Mouse (Mus musculus): ENCODE measurements around the gene Hddc3. TPM values are rescaled to one million over a fixed set of nuclear protein-coding genes. Genes with fewer than 3 reads are reported as not detected.
A peak's percentile ranks its signal among the peaks of the same experiment; 100 is the strongest.

Hddc3 gene
- polyA plus RNA-seq, 1 experiment, result 24.9 TPM

DNA sequence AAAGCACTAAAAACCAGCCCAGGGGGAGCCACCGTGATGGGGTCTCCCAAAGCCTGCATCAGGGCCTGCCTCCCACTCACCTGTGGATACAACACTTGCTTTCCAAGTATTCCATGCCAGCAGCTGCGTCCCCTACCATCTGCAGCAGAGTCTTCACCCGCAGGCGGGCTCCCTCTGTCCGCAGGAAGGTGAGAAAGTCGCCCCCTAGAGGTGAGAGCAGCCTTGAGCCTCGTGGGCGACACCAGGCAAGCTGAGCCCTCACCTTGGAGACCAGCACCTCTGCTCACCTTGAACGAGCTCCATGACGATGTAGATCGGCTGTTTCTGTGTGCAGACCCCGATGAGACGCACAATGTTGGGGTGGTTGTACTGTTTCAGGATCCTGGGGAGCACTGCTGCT lies 36.6 kb downstream of the Hddc3 start:
- peak; percentile 55 for DNase-seq
- WGBS, result 79% methylated on average over 13 of the region's 13 CpGs

DNA sequence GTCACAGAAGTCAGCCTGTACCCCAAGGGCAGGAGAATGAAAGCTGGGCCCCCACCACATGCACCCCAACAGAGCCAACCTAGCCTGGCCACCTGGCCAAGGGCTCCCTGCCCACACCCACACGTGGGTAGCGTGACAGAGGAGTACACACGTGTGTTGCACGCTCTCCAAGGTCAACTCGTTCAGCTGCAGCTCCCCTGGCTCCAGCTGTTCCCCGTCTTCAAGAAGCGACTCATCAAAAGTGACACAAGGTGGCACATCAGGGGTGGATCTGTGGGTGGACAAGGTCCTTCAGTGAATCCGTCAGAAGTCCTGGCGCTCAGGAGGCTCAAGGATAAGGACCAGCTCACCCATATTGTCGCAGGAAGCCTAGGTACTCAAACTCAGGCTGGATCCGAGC lies 40.0 kb downstream of the Hddc3 start:
- 94% methylated on average over 11 of the region's 11 CpGs for WGBS
- peaks cover 8% of the 10 kb centered on the region for H3K4me1 ChIP-seq (replicated peaks; ENCODE audit: control insufficient read depth, insufficient read depth, low read length)
- H3K27me3 ChIP-seq (ENCODE audit: control insufficient read depth, insufficient read depth, low read length), result no peaks in the 10 kb centered on the region; the same call in 1 of the 2 replicates
- H3K4me3 ChIP-seq (ENCODE audit: control insufficient read depth, insufficient read depth, low read length), result no peak overlapping the region
- DNase-seq, result no peak
- TF ChIP-seq CTCF (IDR thresholded peaks at IDR 0.05; ENCODE audit: borderline replicate concordance, control insufficient read depth, extremely low read depth, insufficient read depth, low read length, poor library complexity), result no peak
- TF ChIP-seq POLR2A (IDR thresholded peaks at IDR 0.05; ENCODE audit: control insufficient read depth, extremely low read depth, insufficient read depth, low read length, poor library complexity), result no peak
- H3K27ac ChIP-seq (ENCODE audit: control insufficient read depth, insufficient read depth, low read length), result no peak overlapping the region
- no peaks in the 10 kb centered on the region for H3K36me3 ChIP-seq (ENCODE audit: control insufficient read depth, insufficient read depth, low read length)

More for the DNA sequence above, 36.6 kb downstream of the Hddc3 start:
- peaks cover 19% of the 10 kb centered on the region for H3K4me1 ChIP-seq (replicated peaks; ENCODE audit: control insufficient read depth, insufficient read depth, low read length)
- H3K27me3 ChIP-seq (ENCODE audit: control insufficient read depth, insufficient read depth, low read length), result no peaks in the 10 kb centered on the region
- no peak overlapping the region for H3K27ac ChIP-seq (ENCODE audit: control insufficient read depth, insufficient read depth, low read length)
- no peak overlapping the region for H3K4me3 ChIP-seq (ENCODE audit: control insufficient read depth, insufficient read depth, low read length)
- TF ChIP-seq CTCF (IDR thresholded peaks at IDR 0.05; ENCODE audit: borderline replicate concordance, control insufficient read depth, extremely low read depth, insufficient read depth, low read length, poor library complexity), result peak; percentile 78; the same call in 1 of the 2 replicates
- TF ChIP-seq POLR2A (IDR thresholded peaks at IDR 0.05; ENCODE audit: control insufficient read depth, extremely low read depth, insufficient read depth, low read length, poor library complexity), result no peak
- H3K36me3 ChIP-seq (ENCODE audit: control insufficient read depth, insufficient read depth, low read length), result no peaks in the 10 kb centered on the region

DNA sequence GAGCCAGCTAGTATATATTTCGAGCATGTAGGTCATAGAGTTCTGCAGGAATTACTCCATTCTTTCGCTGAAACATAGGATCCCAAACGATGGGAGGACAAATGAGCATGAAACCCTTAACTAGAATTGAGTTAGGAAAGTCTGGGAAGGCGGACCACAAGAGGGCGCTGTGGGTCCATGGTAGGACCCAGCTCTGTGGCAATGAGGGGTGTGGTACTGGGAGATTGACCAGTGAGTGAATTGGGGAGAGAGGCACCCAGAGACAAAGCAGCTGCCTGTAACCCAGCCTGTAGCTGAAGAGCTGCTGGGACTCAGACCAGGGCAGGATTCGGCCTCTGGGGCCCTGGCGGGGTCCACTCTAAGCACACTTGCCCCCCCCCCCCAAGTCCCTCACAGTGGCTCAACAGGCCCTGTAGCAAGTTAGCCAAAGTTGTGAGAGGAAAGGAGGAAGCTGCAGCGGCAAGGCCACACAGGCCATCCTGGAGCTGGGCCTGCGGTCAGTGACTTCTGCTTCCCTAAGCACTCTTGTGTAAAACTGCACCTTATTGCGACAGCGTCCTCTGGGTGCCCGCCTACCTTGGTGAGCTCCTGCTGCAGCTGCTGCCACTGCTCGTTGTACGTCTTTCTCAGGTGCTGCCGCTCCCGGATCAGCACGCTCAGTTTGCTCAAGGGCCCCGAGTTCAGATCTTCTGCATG lies 43.5 kb downstream of the Hddc3 start:
- 3% methylated on average over 18 of the region's 18 CpGs for WGBS

DNA sequence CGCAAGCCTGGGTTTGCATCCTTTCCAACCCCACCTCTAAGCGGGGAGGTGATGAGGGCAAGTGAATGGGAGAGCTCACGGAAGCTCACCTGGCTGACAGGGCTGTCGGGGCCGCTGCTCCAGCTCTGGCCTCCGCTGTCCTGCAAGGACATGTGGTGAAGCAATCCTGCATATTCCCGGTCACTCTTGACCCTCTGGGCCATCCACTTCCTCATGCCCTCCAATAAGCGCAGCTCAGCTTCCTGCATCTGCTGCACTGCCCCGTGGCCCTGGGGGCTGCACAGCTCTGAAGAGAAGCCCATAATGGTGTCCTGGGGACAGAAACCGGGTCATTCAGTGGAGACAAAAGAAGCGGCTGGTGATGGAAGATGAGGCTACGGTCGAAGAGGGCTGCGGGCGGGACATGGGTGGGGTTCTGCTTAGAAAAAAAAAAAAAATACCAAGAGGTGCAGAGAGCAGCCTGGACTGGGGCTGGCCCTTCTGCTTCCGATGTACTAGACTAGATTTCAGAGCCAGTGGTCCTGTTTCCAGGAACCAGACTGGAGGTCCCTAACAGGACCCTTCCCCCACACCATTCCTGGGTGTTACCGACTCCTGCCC lies 44.2 kb downstream of the Hddc3 start:
- H3K36me3 ChIP-seq (ENCODE audit: control insufficient read depth, insufficient read depth, low read length), result peaks cover 16% of the 10 kb centered on the region
- TF ChIP-seq POLR2A (IDR thresholded peaks at IDR 0.05; ENCODE audit: control insufficient read depth, extremely low read depth, insufficient read depth, low read length, poor library complexity) (no peak), CTCF (IDR thresholded peaks at IDR 0.05; ENCODE audit: borderline replicate concordance, control insufficient read depth, extremely low read depth, insufficient read depth, low read length, poor library complexity) (no peak)
- DNase-seq, result no peak
- no peaks in the 10 kb centered on the region; the same call in 1 of the 2 replicates for H3K27me3 ChIP-seq (ENCODE audit: control insufficient read depth, insufficient read depth, low read length)
- no peak overlapping the region for H3K27ac ChIP-seq (ENCODE audit: control insufficient read depth, insufficient read depth, low read length)
- peak overlapping the region; percentile 21 for H3K4me3 ChIP-seq (ENCODE audit: control insufficient read depth, insufficient read depth, low read length)
- WGBS, result 14% methylated on average over 17 of the region's 17 CpGs
- H3K4me1 ChIP-seq (replicated peaks; ENCODE audit: control insufficient read depth, insufficient read depth, low read length), result peaks cover 10% of the 10 kb centered on the region

More for the DNA sequence above, 43.5 kb downstream of the Hddc3 start:
- Histone ChIP-seq H3K36me3 (ENCODE audit: control insufficient read depth, insufficient read depth, low read length) (peaks cover 9% of the 10 kb centered on the region; the same call in 1 of the 2 replicates), H3K27ac (ENCODE audit: control insufficient read depth, insufficient read depth, low read length) (no peak overlapping the region), H3K4me1 (replicated peaks; ENCODE audit: control insufficient read depth, insufficient read depth, low read length) (peaks cover 10% of the 10 kb centered on the region), H3K27me3 (ENCODE audit: control insufficient read depth, insufficient read depth, low read length) (no peaks in the 10 kb centered on the region; the same call in 1 of the 2 replicates), H3K4me3 (ENCODE audit: control insufficient read depth, insufficient read depth, low read length) (peak overlapping the region; percentile 21)
- TF ChIP-seq POLR2A (IDR thresholded peaks at IDR 0.05; ENCODE audit: control insufficient read depth, extremely low read depth, insufficient read depth, low read length, poor library complexity), result no peak
- TF ChIP-seq CTCF (IDR thresholded peaks at IDR 0.05; ENCODE audit: borderline replicate concordance, control insufficient read depth, extremely low read depth, insufficient read depth, low read length, poor library complexity), result peak; percentile 76; the same call in 1 of the 2 replicates
- peak; percentile 87 for DNase-seq

DNA sequence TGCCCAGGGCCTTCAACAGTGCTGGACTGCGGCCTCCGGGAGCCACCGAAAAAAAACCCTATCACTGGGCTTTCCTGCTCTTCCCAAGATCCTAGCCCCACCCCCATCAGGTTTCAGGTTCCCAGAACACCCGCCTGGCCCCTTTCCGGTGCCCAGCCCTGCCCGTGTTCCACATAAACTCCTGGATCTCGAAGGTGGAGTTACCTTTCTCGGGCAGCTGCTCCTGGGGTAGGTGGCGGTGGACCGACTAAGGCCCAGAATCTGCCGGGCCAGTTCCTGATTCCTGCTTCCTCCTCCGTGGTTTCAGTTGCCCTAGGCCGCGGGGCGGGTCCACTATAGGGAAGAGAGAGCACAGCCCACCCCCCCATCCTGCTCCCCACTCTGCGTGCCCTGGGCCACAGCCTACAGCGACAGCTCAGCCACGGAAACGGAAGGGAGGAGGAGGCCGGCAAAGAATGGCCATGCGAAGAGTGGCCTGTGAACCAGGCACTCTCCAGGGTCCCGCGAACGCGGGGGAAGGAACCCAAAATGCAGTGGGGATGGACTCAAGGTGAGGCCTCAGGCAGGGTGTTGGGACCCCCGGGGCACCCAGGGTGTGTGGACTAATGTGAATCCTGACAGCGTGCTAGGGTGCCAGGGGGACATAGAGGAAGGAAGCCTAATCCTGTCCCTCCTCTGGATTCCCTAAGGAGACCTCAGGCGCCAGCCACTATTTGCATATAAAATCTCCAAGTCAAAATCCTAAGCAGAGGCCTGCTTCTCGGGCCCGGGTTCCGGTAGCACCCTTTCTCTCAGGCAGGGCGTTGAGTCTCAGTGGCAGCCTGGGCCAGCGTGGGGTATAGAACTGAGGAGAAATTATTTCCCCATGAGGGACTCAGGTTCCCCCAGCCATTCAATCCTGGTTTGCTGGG lies 45.0 kb downstream of the Hddc3 start, which contains the start of gene Fes:
Fes (minus strand) TSS at position 314 of the 911 bp plus-strand sequence.
- TF ChIP-seq CTCF (IDR thresholded peaks at IDR 0.05; ENCODE audit: borderline replicate concordance, control insufficient read depth, extremely low read depth, insufficient read depth, low read length, poor library complexity) (no peak), POLR2A (IDR thresholded peaks at IDR 0.05; ENCODE audit: control insufficient read depth, extremely low read depth, insufficient read depth, low read length, poor library complexity) (no peak)
- no peak for DNase-seq

DNA sequence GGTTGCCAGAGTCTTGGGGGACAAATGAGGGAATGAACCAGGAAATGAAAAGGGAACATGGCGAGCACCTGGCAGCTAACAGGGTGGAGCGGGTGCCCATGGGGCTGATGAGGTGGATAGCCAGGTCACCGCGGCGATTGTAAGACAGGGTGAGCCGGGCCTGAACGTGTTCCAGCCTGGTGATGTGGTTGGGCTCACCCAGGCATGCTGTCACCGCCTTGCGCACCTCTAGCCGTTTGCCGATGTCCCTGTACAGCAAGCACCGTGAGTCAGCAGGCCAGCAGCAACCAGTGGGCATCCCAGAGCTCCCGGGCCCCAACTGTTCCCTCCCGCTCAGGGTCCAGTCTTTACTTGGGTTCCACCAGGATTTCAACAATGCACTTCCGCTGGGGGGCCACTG lies 49.2 kb downstream of the Hddc3 start:
- TF ChIP-seq CTCF (IDR thresholded peaks at IDR 0.05; ENCODE audit: borderline replicate concordance, control insufficient read depth, extremely low read depth, insufficient read depth, low read length, poor library complexity), result no peak
- no peak for TF ChIP-seq POLR2A (IDR thresholded peaks at IDR 0.05; ENCODE audit: control insufficient read depth, extremely low read depth, insufficient read depth, low read length, poor library complexity)
- WGBS, result 96% methylated on average over 15 of the region's 15 CpGs
- no peaks in the 10 kb centered on the region for H3K27me3 ChIP-seq (ENCODE audit: control insufficient read depth, insufficient read depth, low read length)
- DNase-seq, result no peak
- H3K36me3 ChIP-seq (ENCODE audit: control insufficient read depth, insufficient read depth, low read length), result peaks cover 31% of the 10 kb centered on the region
- H3K27ac ChIP-seq (ENCODE audit: control insufficient read depth, insufficient read depth, low read length), result no peak overlapping the region
- H3K4me3 ChIP-seq (ENCODE audit: control insufficient read depth, insufficient read depth, low read length), result no peak overlapping the region
- peaks cover 3% of the 10 kb centered on the region; the same call in 1 of the 2 replicates for H3K4me1 ChIP-seq (replicated peaks; ENCODE audit: control insufficient read depth, insufficient read depth, low read length)

More for the DNA sequence above, 45.0 kb downstream of the Hddc3 start, which contains the start of gene Fes:
- peaks cover 10% of the 10 kb centered on the region for H3K4me1 ChIP-seq (replicated peaks; ENCODE audit: control insufficient read depth, insufficient read depth, low read length)
- peak within 1 kb of the TSS; percentile 21 for H3K4me3 ChIP-seq (ENCODE audit: control insufficient read depth, insufficient read depth, low read length)
- 22% methylated on average over 33 of the region's 33 CpGs for WGBS
- no peak within 1 kb of the TSS for H3K27ac ChIP-seq (ENCODE audit: control insufficient read depth, insufficient read depth, low read length)
- H3K27me3 ChIP-seq (ENCODE audit: control insufficient read depth, insufficient read depth, low read length), result no peaks in the 10 kb centered on the region; the same call in 1 of the 2 replicates
- H3K36me3 ChIP-seq (ENCODE audit: control insufficient read depth, insufficient read depth, low read length), result peaks cover 19% of the 10 kb centered on the region

Data from thymus, adult 2 months (tissue).